Mouse (Mus musculus) right cerebral cortex, postnatal 10 days (tissue): ENCODE results near the gene Ankrd13a.
"Not testable (repeated sequence)": the region's sequence is repeated elsewhere in the genome, so short reads cannot be mapped to it uniquely, and the experiment has no call there.

ENCODE experiments used
- DNase-seq, 2 experiments: peaks; one replicate each; pipeline ENCODE4 v3.0.0; 2021; ENCODE audit warnings: low spot score in 2 of 2

Ankrd13a gene

DNA sequence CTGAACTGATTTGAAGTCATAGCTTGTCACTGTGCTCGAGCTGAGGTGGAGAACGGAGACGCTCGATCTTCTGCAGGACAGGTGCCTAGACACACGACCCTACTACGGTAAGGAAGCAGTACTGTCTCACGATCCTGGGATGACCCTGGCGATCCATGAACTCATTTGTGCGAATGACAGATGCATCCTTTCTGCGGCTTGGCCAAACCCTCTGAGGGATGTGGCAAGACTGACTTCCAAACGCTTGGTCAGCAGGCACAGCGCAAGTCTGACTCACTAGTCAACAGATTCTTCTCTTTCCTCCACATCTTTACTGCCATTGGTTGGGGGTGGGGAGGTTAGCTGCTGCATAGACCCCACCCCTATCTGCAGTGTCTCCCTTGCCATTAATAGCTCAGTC, 53.0 kb downstream of the Ankrd13a start:
- DNase-seq, result no peak

GRCm38 (mm10) chr5:114829740-114830139, 55.3 kb downstream of the Ankrd13a start:
- DNase-seq, result no peak

DNA sequence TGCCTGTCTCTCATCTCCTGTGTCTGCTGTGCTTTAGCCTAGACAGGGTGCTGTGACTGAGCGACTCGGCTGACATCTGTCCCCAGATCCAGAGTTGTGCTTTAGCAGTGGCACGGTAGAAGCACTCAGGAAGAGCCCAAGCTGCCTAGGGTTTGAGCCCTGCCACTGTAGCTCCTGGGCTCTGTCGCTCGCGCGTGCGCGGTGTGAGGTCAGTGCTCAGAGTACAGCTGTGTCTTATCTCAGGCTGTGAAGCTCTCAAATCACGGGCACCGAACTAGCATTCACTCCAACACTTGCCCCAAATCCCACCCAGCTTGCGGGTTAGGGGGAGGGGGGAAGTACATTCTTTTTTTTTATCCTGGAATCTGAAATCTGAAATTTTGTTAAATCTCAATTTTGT, 62.4 kb downstream of the Ankrd13a start:
- no peak for DNase-seq

GRCm38 (mm10) chr5:114840481-114840880, 66.0 kb downstream of the Ankrd13a start:
- not testable (repeated sequence) for DNase-seq

DNA sequence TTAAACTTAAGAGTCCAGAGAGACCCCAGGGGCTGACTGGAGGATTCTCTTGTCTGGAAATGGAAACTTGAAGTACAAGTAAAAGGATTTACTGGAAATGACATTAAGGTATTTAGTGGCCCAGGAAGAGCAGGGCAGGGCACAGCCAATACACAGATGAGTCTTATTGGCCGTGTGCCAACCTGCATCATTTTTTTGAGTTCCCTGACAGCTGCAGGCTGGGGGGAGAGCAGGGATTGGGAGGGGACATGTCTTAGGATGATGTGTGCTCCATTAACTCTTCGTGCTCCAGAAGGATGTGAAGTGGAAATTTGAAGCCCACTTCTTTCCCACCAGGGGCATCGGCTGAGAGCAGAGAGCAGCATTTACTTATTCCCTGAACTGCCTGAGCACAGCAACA, 67.7 kb downstream of the Ankrd13a start:
- not testable (repeated sequence) for DNase-seq

DNA sequence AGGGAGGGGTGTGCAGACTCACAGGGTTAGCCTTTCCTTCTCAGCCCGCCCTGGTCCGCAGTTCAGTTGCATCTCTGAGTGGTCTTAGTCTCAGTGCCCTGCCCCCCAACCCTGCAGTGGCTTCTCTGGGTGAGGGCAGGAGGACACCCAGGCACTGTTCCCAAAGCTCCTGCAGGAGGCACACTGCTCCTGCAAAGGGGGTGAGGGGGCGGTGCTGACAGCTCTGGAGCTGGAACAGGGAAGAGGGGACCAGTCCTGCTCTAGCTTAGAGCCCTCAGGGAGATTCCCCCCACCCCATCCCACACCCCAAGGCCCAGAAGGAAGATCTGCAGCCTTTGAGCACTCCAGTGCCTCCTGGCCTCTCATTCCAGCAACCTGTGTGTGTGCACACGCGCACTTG, 68.2 kb downstream of the Ankrd13a start:
- DNase-seq, result no peak

DNA sequence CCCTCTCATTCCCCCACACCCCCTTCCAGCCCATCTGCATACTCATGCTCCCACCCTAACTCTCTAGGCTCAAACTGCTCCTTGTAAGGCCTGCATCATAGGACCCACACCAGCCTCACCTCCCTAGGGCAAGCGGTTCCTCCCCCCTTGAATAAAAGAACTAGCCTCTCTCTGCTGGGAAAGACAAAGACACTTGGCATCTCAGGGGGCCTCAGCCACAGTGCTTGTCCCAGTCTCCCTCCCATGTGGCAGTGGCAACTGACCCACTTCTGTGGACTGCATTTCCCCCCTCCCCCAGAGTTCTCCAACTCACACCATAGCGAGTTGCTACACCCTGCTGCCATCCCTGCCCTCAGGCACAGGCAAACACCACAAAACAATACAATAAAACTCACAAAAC, 69.9 kb downstream of the Ankrd13a start:
- not testable (repeated sequence) for DNase-seq

DNA sequence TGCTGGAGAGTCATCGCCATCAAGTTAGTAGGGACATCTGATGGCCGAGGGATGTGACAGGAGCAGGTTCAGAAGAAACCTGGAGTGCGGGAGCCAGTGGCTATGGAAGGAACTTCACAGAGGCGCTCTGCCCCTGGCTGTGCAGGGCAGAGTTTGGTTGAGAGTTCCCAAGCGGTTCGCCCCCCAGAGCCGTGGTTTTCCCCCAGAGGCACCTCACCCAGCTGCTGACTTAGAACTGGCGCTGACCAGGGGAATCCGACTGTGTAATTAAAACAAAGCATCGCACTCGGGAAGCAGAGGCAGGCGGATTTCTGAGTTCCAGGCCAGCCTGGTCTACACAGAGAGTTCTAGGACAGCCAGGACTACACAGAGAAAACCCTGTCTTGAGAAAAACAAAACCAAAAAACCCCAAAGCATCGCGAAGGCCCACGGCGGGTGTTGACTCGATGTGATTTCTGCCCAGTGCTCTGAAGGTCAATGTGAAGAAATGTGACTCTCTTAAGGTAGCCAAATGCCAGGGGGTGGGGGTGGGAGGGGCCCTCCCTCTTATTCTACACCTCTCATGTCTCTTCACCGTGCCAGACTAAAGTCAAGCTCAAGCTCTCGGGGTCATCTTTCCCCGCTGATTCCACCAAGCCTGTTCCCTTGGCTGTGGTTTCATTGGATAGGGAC, 77.2 kb downstream of the Ankrd13a start:
- DNase-seq, result no peak

DNA sequence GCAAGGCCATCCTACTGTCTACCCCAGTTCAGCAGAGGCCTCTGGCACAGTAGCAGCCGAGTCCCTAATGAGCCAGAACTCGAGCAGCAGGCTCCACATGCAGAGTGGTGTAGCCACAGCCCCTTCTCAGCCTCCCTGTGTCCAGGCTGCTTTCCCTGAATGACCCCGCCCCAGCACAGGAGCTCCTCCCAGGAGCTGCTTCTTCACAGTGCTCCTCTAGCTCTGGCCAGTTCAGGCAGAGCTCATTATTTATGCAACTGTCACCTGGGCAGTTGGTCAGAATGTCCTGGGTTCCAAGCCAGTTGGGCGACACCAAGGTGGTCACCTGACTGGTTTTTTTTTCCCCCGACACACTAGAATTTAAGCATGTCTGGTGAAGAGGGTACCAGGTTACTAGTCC, 78.9 kb downstream of the Ankrd13a start, which contains the start of gene 4930519G04Rik:
4930519G04Rik (plus strand) TSS at position 301 of the 400 bp plus-strand sequence.
- DNase-seq, result not testable (repeated sequence)
